Mouse (Mus musculus): ENCODE measurements at regions not wholly inside any gene's neighbourhood (a gene's known extent, or its start where the extent isn't known, plus 50 kb on each side); places are given as distances from the start of the nearest gene placed in this dataset.
"Not testable (repeated sequence)": the region's sequence is repeated elsewhere in the genome, so short reads cannot be mapped to it uniquely, and the experiment has no call there.

DNA sequence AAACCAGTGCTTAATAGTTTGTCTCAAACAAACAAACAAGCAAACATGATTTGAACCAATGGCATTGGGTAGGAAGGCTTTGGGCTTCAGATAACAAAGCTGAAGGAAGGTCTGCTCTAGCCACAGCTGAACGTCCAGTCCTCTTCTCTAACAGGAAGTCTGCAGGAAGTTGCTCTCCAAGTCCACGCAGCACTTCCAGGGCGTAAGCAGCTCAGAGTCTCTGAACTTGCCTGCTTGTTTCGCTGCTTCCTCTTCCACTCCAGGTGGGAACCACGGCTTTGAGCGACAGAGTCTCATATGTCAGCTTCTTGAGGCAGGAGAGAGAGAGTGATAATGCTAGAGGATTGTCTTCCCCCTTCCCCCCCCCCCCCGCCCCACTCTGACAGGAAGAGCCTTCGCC lies 123.6 kb downstream of the Tnfrsf21 start:
- DNase-seq, result no peak

- no peak for DNase-seq
Measured at GRCm38 (mm10) chr17:43141740-43142139, 125.4 kb downstream of the Tnfrsf21 start.

GRCm38 (mm10) chr17:43145749-43146148 lies 124.4 kb upstream of the Adgrf1 start:
- no peak for DNase-seq

DNA sequence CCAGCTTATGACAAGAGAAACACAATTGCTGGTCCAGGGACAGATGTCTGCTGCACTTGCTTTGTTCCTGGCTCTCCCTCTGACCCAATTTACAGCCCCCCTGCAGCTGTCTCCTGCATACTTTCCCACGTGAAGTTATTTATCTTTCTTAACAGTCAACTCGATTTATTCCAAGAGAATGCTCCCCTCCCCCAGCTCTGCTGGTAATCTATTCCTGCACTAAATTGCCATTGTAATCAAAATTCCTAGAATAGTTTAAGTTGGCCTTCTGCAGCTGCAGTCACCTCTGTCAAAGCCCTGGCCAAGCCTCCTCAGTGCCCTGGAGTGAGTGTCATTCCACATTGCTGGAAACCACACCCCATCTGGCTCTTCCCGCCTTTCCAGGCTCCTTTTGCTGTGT lies 122.2 kb upstream of the Adgrf1 start:
- DNase-seq, result peak; percentile 87

DNA sequence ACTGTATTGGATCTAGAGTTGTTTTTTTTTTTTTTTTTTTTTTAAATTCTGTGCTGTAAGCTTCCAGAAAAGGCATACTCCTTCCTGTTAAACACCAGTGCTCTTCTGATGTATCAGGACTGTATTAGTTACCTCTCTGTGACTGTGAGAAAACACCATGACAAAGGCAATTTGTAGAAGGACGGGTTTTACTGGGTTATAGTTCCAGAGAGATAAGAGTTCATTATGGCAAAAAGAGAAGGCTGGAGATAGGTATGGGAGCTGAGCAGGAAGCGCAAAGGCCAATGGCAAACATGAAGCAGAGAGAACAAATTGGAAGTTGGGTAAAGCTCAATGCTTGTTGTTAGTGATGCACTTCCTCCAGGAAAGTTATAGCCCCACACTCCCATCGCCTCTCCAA lies 117.5 kb upstream of the Adgrf1 start:
- no peak for DNase-seq

DNA sequence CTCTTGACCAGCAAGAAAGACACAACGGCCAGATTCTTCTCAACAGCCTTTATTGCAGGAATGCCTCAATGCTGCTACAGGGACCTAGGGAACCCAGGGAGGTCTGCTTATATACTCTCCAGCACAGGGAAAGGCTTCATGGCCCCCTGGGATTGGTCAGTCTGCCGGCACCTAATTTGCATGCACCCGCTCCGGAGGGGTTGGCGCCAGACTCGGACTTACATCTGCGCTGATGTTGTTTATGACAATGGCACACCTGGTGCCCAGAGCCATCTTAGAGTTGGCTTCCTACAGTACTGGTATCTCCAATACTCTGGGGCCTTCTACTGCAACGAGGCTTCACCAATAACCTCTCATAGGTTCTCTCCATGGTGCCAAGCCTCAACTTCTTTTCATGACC lies 114.9 kb upstream of the Adgrf1 start:
- DNase-seq, result not testable (repeated sequence)

- no peak for DNase-seq
Measured at GRCm38 (mm10) chr17:43156116-43156515, 114.0 kb upstream of the Adgrf1 start.

- DNase-seq, result peak; percentile 66
Measured at GRCm38 (mm10) chr17:43157781-43158501, 112.2 kb upstream of the Adgrf1 start.

DNA sequence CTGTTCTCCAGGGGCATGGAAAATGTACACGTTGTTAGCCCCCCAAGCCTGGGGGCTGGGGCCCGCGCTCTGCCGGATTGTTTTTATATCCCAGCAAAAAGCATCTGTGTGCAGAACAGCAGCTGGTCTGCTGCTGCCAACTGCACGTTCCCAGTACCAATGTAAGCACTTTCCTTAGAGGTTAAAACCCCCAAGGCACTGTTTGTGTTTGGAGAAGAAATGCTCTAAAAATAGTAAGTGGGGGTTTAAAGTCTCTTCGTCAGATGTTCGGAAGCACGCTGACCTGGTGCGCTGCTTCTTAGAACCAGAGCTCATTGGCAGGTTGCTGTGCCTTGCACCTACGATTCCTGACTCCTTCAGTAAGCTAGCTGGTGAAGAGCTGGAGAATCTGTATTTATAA lies 111.4 kb upstream of the Adgrf1 start:
- DNase-seq, result peak; percentile 57

- DNase-seq, result not testable (repeated sequence)
Measured at GRCm38 (mm10) chr17:43161306-43161705, 108.8 kb upstream of the Adgrf1 start.

- no peak for DNase-seq
Measured at GRCm38 (mm10) chr17:43163126-43163525, 107.0 kb upstream of the Adgrf1 start.

- no peak for DNase-seq
Measured at GRCm38 (mm10) chr17:43166091-43166490, 104.0 kb upstream of the Adgrf1 start.

- peak; percentile 38 for DNase-seq
Measured at GRCm38 (mm10) chr17:43169435-43169834, 100.7 kb upstream of the Adgrf1 start.

DNA sequence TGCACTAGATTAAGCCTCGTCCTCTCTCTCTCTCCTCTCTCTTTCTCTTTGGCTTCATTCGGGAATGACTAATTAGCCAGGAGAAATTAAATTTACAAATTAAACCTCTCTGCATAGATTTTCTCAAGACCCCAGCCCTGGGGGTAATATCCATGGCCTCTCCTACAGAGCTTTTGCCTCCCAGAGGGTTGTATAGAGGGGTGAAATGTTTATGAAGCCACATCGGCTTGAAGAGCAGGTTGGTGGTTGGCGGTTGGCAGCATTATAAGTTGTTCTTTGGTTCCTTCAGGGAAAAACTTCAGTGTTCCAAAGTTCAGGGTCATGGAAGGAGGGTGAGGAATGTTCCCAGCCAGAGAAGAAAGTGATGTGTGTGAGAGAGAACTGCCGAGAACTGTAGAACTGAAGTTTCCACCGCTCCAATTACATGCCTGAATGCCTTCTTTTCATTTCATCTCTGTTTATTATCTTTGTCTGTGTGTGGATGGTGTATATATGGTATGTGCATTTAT lies 97.4 kb upstream of the Adgrf1 start:
- no peak for DNase-seq

DNA sequence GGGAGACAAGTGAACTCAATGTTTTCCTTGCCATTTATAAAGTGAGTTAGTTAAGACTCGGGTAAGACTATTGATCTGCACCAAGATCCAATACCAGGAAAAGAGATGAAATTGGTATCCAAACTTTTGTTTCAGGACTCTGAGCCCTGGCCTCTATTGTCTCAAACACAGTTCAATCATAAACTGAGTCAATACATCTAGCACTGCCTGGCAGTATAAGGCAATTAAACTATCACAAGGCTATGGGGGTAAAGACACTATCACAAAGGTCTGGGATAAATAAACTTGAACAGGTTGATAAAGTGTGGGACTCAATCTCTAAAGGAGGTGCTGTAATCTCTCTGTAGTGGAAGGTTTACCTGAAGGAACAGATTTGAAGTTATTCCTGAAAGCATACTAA lies 95.3 kb upstream of the Adgrf1 start:
- no peak for DNase-seq

GRCm38 (mm10) chr17:43177244-43177643 lies 92.9 kb upstream of the Adgrf1 start:
- no peak for DNase-seq

DNA sequence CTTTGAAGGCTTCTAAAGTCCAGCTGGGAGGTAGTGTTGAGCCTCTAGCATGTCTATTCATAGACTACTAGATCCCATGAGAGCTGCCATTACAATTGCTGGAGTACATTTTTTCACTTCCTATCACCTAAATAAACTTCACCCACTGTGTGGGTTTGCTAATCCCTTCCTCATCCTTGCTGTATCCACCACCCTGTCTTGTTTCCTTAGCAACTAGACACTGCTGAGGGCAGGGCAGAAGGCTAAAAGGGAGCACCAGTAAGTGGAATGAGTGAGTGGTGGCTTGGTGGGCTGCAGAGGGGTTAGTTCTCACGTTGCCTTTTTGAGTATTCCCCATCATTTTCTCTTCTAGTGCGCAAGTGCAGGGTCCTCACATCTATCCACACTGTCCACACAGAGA lies 80.1 kb upstream of the Adgrf1 start:
- no peak for DNase-seq

DNA sequence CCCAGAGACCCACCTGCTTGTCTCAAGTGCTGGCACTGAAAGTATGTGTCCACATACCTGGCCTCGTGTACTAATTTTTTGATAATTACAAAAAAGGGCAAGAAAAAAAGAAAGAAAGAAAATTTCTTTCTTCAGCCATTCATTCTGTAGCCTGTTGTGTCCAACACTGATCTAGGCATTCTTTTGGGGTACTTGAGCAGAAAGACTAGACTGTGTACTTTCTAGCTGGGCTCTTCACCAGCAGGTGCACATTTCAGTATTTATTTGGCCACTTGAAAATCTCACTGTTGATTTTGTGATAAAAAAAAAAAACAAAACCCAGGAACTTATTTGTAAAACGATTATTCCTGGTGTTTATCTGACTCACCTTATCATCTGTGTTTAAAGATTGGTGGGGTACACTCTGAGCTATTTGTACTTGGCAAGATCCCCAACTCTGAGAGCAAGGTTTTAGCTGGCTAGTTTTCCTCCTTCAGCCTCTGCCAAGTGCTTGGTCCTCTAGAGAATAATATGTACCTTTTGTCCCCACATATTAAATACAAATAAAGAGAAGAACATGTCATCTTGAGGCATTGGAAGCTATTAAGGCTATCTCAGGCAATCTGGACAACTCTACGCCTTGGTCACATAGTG lies 79.2 kb upstream of the Adgrf1 start:
- no peak for DNase-seq

DNA sequence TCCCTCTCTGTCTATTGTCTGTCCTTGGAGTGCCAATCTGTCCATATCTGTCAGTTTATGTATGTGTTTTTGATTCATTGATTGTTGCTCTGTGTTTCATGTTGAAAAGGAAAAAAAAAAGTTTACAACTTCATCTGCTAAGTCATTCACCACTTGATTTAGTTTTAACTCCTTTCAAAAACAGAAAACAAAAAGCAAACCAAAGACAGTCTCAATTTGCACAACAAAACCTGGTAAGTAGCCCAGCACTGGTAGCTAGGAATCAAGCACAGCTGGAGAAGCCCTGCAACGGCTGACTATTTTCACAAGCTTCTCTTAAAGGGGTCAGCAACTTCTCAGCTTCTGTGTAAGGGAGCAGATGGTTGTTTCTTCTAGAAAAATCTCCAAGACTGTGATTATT lies 72.9 kb upstream of the Adgrf1 start:
- DNase-seq, result no peak

DNA sequence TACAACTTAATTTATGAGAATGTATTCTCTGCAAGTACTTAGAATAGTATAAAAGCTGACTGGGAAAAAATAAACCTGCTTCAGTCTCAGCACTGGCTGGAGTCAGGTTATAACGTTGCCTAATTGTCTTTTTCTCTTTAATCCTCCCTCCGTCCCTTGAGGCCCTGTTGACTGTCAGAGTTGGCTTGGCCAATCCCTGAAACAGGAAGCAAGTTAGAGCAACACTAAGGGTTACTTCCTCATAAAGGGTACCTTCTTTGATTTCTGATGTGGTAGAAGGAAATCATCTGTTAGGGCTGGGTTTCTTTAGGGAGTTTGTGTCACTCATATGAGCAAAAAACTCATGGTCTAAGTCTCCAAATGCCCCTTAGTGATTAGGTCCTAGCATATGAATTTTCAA lies 69.3 kb upstream of the Adgrf1 start:
- no peak for DNase-seq

- no peak for DNase-seq
Measured at GRCm38 (mm10) chr17:43206701-43207470, 63.2 kb upstream of the Adgrf1 start.

GRCm38 (mm10) chr17:43209727-43210126 lies 60.4 kb upstream of the Adgrf1 start:
- DNase-seq, result no peak

DNA sequence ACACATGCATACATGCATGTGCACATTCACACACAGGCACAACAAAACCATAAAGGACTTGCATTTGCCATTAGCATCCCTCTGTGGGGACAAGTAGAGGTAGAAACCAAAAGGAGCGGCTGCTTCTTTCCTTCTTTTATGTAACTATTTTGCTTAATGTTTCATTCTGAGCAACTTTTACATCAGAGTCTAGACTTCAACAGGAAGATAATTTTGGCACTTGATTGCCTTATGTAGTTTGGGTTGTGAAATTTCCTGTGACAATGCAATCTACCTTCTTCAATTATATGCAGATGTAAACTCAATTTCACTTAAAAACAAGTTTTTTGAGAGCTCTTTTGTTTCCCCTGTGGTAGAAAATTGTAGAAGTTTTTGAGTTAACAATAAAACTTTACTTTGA lies 56.1 kb upstream of the Adgrf1 start:
- no peak for DNase-seq

DNA sequence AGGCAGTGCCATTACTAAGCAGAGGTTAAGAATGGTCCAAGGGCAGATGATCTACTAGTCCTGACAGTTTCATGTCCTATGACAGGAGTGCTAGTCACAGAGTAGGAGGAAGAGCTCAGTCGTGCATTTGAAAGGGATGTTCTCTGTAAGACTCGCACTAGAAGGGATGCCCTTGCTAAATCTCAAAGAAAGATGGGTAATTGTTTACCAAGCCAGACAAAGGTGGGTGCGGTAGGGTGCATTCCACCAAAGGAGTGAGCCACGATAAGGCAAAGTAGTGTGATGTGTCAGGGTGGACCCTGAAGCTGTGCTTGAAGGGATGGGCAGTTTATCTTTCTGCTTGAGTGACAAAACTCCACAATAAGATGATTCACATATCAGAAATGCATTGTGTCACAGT lies 50.5 kb upstream of the Adgrf1 start:
- no peak for DNase-seq

All from retina, postnatal 1 day (tissue).